Mouse (Mus musculus) embryonic facial prominence, embryonic 11.5 days (tissue): ENCODE measurements around the gene Tmem262. TPM values are rescaled to one million over a fixed set of nuclear protein-coding genes. Genes with fewer than 3 reads are reported as not detected.

ENCODE experiments used
- ATAC-seq: fragments of 200-750 bp; cut with Nextera tagmentation; replicated peaks from 2 replicates; pipeline ENCODE4 v1.8.0; 2017; ENCODE audit warnings: low read depth; ENCODE audit not compliant: insufficient number of reproducible peaks, low FRiP score, low TSS enrichment
- DNase-seq: peaks from one replicate; pipeline ENCODE4 v3.0.0-alpha.2; 2015; ENCODE audit warnings: low spot score
- H3K27ac ChIP-seq: fragments of 300-500 bp; sonication (generic); replicated peaks from 2 replicates; pipeline ENCODE4 v1.5.1; 2014; ENCODE audit warnings: mild to moderate bottlenecking, low read depth, low read length, control low read depth
- H3K27me3 ChIP-seq: fragments of 300-500 bp; sonication (generic); 2 replicates; pipeline ENCODE4 v1.6.1; 2014; ENCODE audit warnings: mild to moderate bottlenecking, low read length, moderate library complexity, mixed read lengths; ENCODE audit not compliant: control insufficient read depth, insufficient read depth
- H3K36me3 ChIP-seq: fragments of 300-500 bp; sonication (generic); replicated peaks from 2 replicates; pipeline ENCODE4 v1.6.1; 2014; ENCODE audit warnings: low read depth, mild to moderate bottlenecking, low read length, moderate library complexity, mixed read lengths; ENCODE audit not compliant: control insufficient read depth, insufficient read depth
- H3K4me1 ChIP-seq: fragments of 300-500 bp; sonication (generic); 2 replicates; pipeline ENCODE4 v1.6.1; 2014; ENCODE audit warnings: low read length, mixed read lengths; ENCODE audit not compliant: control insufficient read depth, insufficient read depth
- H3K4me2 ChIP-seq: fragments of 300-500 bp; sonication (generic); 2 replicates; pipeline ENCODE4 v1.6.1; 2014; ENCODE audit warnings: low read depth, mild to moderate bottlenecking, control low read depth, low read length, moderate library complexity
- H3K4me3 ChIP-seq: fragments of 300-500 bp; sonication (generic); 2 replicates; pipeline ENCODE4 v1.5.1; 2014; ENCODE audit warnings: low read depth, low read length, control low read depth
- H3K9ac ChIP-seq: fragments of 300-500 bp; sonication (generic); replicated peaks from 2 replicates; pipeline ENCODE4 v1.6.1; 2014; ENCODE audit warnings: mild to moderate bottlenecking, control low read depth, low read length
- H3K9me3 ChIP-seq: fragments of 300-500 bp; sonication (generic); replicated peaks from 2 replicates; pipeline ENCODE4 v1.6.1; 2016; ENCODE audit warnings: mild to moderate bottlenecking, low read length, inconsistent platforms, mixed read lengths; ENCODE audit not compliant: control insufficient read depth
- WGBS: fragments of 180-500 bp; shearing (Covaris S2); extraction: QIAGEN DNeasy Blood & Tissue Kit; methylation state at CpG from one replicate; pipeline ENCODE4 v1.1.7; 2014; 5-methylcytosine and 5-hydroxymethylcytosine counted together
- polyA plus RNA-seq: library from polyadenylated mRNA; unstranded; fragments of >200 nt; fragmentation: Nextera tagmentation; extraction: Ambion mirVana; gene quantifications from 2 replicates; pipeline ENCODE4 v1.2.1, GENCODE M21; 2014

Gene Tmem262
- polyA plus RNA-seq, 1 experiment from 2014 or later, result not detected

- 62% methylated on average over 4 of the region's 4 CpGs for WGBS
- H3K9ac ChIP-seq, result peak overlapping the region; percentile 60
- no peaks in the 10 kb centered on the region for H3K27me3 ChIP-seq
- no peaks in the 10 kb centered on the region for H3K9me3 ChIP-seq
- peak overlapping the region; percentile 64 for H3K4me2 ChIP-seq
- no peak overlapping the region for H3K27ac ChIP-seq
- DNase-seq, result no peak
- peaks cover 5% of the 10 kb centered on the region for H3K36me3 ChIP-seq
- H3K4me1 ChIP-seq, result no peaks in the 10 kb centered on the region
- no peak for ATAC-seq
- H3K4me3 ChIP-seq, result peak overlapping the region; percentile 86
Observed at GRCm38 (mm10) chr19:6056696-6057095, 23.1 kb upstream of the Tmem262 start.

DNA sequence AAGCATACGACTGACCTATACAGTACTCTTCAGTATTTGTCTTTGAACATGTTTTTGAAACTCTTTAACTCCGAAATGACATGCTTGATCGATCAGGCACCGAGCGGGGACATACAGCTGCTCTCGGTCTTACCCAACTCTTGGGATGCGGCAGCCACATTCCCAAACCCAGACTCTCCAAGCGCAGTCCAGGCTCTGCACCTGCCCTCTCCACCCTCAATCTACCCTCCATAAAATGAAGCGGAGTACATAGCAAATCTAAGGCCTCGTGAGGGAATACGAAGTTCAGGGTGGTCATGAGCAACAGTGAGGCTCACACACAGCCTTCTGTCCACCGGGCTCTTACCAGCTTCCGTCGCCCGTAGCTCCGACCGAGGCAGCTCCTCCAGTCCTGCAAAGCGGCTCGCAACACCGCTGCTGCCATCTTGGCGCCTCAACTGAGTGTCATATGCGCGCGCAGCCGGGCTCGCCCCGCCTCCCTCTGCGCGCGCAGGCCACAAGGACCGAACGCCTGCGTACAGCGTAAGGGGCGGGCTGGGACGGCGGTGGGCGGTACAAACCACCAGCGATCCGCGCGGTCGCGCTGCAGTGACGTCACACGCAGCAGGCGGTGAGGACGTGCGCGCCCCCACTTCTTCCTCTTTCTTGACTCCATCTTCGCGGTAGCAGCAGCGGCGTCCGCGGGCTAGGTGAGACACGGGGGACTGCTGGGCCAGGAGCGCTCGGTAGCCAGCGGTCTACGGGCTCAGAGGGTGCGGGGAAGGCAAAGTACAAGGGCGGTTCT is 22.3 kb upstream of the Tmem262 start, which contains the start of the genes Mrpl49 and Fau:
Gene Mrpl49, minus strand, starts transcription at position 473 of the 784 bp plus-strand sequence.
Gene Fau, plus strand, starts transcription at position 532 of the 784 bp plus-strand sequence.
- Histone ChIP-seq H3K27me3 (no peaks in the 10 kb centered on the region), H3K9ac (peak within 1 kb of the TSS; percentile 87), H3K4me2 (peak within 1 kb of the TSS; percentile 70), H3K27ac (peak within 1 kb of the TSS; percentile 48; the same call in 1 of the 2 replicates), H3K36me3 (peaks cover 5% of the 10 kb centered on the region), H3K9me3 (no peaks in the 10 kb centered on the region), H3K4me1 (peaks cover 4% of the 10 kb centered on the region), H3K4me3 (peak within 1 kb of the TSS; percentile 86)
- peak; percentile 77 for ATAC-seq
- peak; percentile 98 for DNase-seq
- under 1% methylated on average over 61 of the region's 63 CpGs for WGBS

- Histone ChIP-seq H3K27ac (no peak overlapping the region), H3K4me1 (peaks cover 6% of the 10 kb centered on the region), H3K9me3 (no peaks in the 10 kb centered on the region), H3K27me3 (no peaks in the 10 kb centered on the region), H3K36me3 (peaks cover 4% of the 10 kb centered on the region), H3K9ac (peak overlapping the region; percentile 87), H3K4me3 (peak overlapping the region; percentile 86), H3K4me2 (peak overlapping the region; percentile 70)
- ATAC-seq (no peak), DNase-seq (no peak)
- WGBS, result 38% methylated on average over 5 of the region's 5 CpGs
Observed at GRCm38 (mm10) chr19:6058513-6058912, 21.3 kb upstream of the Tmem262 start.

DNA sequence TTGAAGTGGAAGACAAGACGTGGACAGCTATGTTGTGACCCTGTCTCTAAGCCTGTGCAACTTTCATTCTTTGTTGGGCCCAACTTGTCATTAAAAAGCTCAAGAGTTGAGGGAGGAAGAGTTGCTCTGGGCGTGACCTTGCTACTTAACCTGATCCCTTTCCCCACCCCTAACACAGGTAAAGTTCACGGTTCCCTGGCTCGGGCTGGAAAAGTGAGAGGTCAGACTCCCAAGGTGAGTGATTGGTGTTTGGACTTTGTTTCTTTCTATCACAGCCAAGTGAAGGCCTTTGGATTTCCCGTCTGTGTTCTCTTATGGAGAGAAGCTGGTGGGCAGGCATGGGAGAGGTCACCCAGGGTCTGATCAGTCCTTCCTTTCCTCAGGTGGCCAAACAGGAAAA is 20.9 kb upstream of the Tmem262 start:
- Histone ChIP-seq H3K27ac (no peak overlapping the region), H3K36me3 (no peaks in the 10 kb centered on the region; the same call in none of the 2 replicates)

DNA sequence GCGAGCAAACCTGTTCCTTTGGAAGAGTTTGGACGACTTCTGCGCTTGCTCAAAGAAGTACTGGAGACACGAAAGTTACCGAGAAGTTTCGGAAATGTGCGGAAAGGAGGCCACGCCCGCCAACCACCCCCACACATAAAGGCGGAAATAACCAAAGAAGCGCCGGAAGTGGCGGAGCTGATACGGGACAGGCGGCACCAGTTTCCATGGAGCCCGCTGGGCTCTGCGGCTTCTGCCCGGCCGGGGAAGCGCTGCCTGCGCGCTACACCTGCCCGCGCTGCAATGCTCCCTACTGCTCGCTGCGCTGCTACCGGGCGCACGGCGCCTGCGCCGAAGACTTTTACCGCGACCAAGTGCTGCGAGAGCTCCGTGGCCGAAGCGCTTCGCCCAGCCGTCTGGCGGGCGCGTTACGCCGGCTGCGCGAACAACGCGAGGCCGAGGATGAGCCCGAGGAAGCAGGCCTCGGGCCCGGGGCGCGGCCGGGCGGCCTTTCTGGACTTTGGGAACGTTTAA is 18.8 kb upstream of the Tmem262 start, which contains the start of gene Znhit2:
Gene Znhit2, plus strand, starts transcription at position 172 of the 513 bp plus-strand sequence.
- DNase-seq (peak; percentile 97), ATAC-seq (peak; percentile 48)
- WGBS, result under 1% methylated on average over 58 of the region's 58 CpGs

More for the DNA sequence above, 20.9 kb upstream of the Tmem262 start:
- Histone ChIP-seq H3K4me3 (peak overlapping the region; percentile 86), H3K4me1 (peaks cover 6% of the 10 kb centered on the region), H3K9ac (peak overlapping the region; percentile 87; the same call in 1 of the 2 replicates), H3K27me3 (no peaks in the 10 kb centered on the region), H3K9me3 (no peaks in the 10 kb centered on the region), H3K4me2 (peak overlapping the region; percentile 70)
- ATAC-seq, result no peak
- DNase-seq, result no peak
- WGBS, result 84% methylated on average over 5 of the region's 5 CpGs

GRCm38 (mm10) chr19:6061641-6062302 is 18.1 kb upstream of the Tmem262 start:
- 2% methylated on average over 44 of the region's 44 CpGs for WGBS
- Histone ChIP-seq H3K4me3 (peak overlapping the region; percentile 89), H3K36me3 (no peaks in the 10 kb centered on the region; the same call in 1 of the 2 replicates), H3K9me3 (no peaks in the 10 kb centered on the region), H3K4me2 (peak overlapping the region; percentile 95), H3K4me1 (peaks cover 7% of the 10 kb centered on the region), H3K27me3 (no peaks in the 10 kb centered on the region), H3K27ac (peak overlapping the region; percentile 93), H3K9ac (peak overlapping the region; percentile 92)
- ATAC-seq (no peak), DNase-seq (peak; percentile 39)

More for the DNA sequence above, 18.8 kb upstream of the Tmem262 start, which contains the start of gene Znhit2:
- no peaks in the 10 kb centered on the region; the same call in 1 of the 2 replicates for H3K36me3 ChIP-seq
- peak within 1 kb of the TSS; percentile 93 for H3K27ac ChIP-seq
- H3K9ac ChIP-seq, result peak within 1 kb of the TSS; percentile 92
- H3K4me1 ChIP-seq, result peaks cover 6% of the 10 kb centered on the region
- H3K27me3 ChIP-seq, result no peaks in the 10 kb centered on the region
- peak within 1 kb of the TSS; percentile 95 for H3K4me2 ChIP-seq
- H3K4me3 ChIP-seq, result peak within 1 kb of the TSS; percentile 89
- H3K9me3 ChIP-seq, result no peaks in the 10 kb centered on the region

DNA sequence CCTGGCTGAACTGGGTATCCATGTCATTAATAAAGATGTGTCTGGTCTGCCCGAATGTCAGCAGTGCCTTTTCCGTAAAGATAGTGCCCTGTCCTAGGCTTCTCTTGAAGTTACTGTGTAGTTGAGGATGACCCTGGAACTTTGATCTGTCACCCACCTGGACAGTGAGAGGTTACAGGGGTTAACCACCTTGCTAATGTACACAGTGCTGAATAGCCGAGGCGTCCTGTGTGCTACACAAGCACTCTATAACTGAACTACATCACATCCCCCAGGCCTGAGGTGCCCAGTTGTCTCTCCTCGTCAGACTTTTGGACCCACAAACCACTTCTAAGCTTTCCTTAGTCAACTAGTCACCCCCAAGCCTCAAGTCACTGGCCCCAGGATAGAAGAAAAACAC is 17.4 kb upstream of the Tmem262 start:
- Histone ChIP-seq H3K4me2 (peak overlapping the region; percentile 95), H3K9ac (peak overlapping the region; percentile 92), H3K27me3 (no peaks in the 10 kb centered on the region), H3K4me1 (peaks cover 8% of the 10 kb centered on the region), H3K27ac (no peak overlapping the region), H3K9me3 (no peaks in the 10 kb centered on the region), H3K4me3 (peak overlapping the region; percentile 89), H3K36me3 (no peaks in the 10 kb centered on the region; the same call in 1 of the 2 replicates)
- no peak for ATAC-seq
- WGBS, result 69% methylated on average over 5 of the region's 5 CpGs
- DNase-seq, result no peak
